Mouse (Mus musculus): ENCODE results near the gene Peli1. TPM values are rescaled to one million over a fixed set of nuclear protein-coding genes. Genes with fewer than 3 reads are reported as not detected.

Peli1 gene
- total and polyA plus RNA-seq, 2 experiments from 2014 or later: 37.3 to 37.7 TPM

DNA sequence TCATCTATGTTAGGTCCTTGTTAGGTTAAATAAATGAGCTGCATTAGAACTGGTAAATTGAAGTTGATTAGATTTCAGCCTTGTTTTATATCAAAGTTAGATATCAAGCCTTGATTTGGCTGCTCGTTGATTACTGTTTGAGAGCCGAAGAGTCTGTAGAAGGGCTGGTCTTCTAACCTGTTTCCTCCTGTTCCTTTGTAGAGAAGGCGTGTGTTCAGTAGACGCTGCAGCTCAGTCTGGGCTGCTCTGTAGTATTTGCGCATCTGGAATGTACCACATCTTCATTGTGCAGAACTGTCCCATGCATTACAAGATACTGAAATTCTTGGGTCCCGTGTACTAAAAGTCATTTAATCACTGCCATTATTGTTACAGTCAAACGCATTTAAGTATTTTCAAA, 50.2 kb downstream of the Peli1 start:
- Histone ChIP-seq H3K36me3 (ENCODE audit: insufficient read depth, low read length) (peaks cover 21% of the 10 kb centered on the region), H3K27ac (ENCODE audit: low read depth, low read length) (no peak overlapping the region), H3K4me3 (ENCODE audit: low read depth, low read length) (no peak overlapping the region), H3K4me2 (ENCODE audit: low read depth, low read length, poor library complexity, severe bottlenecking) (no peak overlapping the region), H3K4me1 (ENCODE audit: insufficient read depth, low read length) (no peaks in the 10 kb centered on the region), H3K27me3 (ENCODE audit: insufficient read depth, low read length) (no peaks in the 10 kb centered on the region), H3K9ac (replicated peaks; ENCODE audit: low read length, poor library complexity, severe bottlenecking) (no peak overlapping the region), H3K9me3 (ENCODE audit: low read length) (no peaks in the 10 kb centered on the region)
- no peak for ATAC-seq (ENCODE audit: low FRiP score)
- WGBS: 89% methylated on average over 7 of the region's 7 CpGs
- DNase-seq (ENCODE audit: low spot score): no peak
- TF ChIP-seq CTCF (IDR thresholded peaks at IDR 0.05): no peak

- peaks cover 19% of the 10 kb centered on the region for H3K36me3 ChIP-seq (ENCODE audit: insufficient read depth, low read length)
- no peak overlapping the region for H3K4me2 ChIP-seq (ENCODE audit: low read depth, low read length, poor library complexity, severe bottlenecking)
- H3K4me1 ChIP-seq (ENCODE audit: insufficient read depth, low read length): no peaks in the 10 kb centered on the region
- H3K27ac ChIP-seq (ENCODE audit: low read depth, low read length): no peak overlapping the region
- no peak overlapping the region for H3K4me3 ChIP-seq (ENCODE audit: low read depth, low read length)
- WGBS: 93% methylated on average over 4 of the region's 4 CpGs
- DNase-seq (ENCODE audit: low spot score) (no peak), ATAC-seq (ENCODE audit: low FRiP score) (no peak)
- no peaks in the 10 kb centered on the region for H3K27me3 ChIP-seq (ENCODE audit: insufficient read depth, low read length)
- H3K9me3 ChIP-seq (ENCODE audit: low read length): no peaks in the 10 kb centered on the region
- H3K9ac ChIP-seq (replicated peaks; ENCODE audit: low read length, poor library complexity, severe bottlenecking): no peak overlapping the region
- no peak for TF ChIP-seq CTCF (IDR thresholded peaks at IDR 0.05)
Measured at GRCm38 (mm10) chr11:21141755-21142154, 50.7 kb downstream of the Peli1 start.

DNA sequence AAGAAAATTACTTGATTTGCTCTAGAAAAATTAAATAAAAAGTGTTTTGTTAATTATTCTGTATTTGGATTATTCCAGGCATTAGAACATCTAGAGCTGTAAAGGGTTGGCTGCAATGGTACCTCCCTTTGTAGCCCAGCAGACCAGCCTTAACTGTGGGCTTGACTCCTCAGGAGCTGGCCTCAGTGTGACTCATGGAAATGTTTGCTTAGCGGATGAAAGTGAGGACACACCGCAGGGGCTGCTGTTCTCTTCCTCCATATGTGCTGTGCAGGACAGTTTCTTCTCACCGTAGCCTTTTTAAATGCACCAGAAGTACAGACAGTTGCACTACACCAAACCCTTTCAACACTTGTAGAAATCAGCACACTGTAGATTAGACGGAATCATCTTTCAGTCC, 58.4 kb downstream of the Peli1 start:
- WGBS: 80% methylated on average over 4 of the region's 4 CpGs
- Histone ChIP-seq H3K9me3 (ENCODE audit: low read length) (no peaks in the 10 kb centered on the region), H3K4me2 (ENCODE audit: low read depth, low read length, poor library complexity, severe bottlenecking) (no peak overlapping the region), H3K27ac (ENCODE audit: low read depth, low read length) (no peak overlapping the region), H3K4me1 (ENCODE audit: insufficient read depth, low read length) (no peaks in the 10 kb centered on the region), H3K4me3 (ENCODE audit: low read depth, low read length) (no peak overlapping the region), H3K27me3 (ENCODE audit: insufficient read depth, low read length) (no peaks in the 10 kb centered on the region), H3K36me3 (ENCODE audit: insufficient read depth, low read length) (peaks cover 16% of the 10 kb centered on the region), H3K9ac (replicated peaks; ENCODE audit: low read length, poor library complexity, severe bottlenecking) (no peak overlapping the region)
- ATAC-seq (ENCODE audit: low FRiP score) (no peak), DNase-seq (ENCODE audit: low spot score) (no peak)
- TF ChIP-seq CTCF (IDR thresholded peaks at IDR 0.05): no peak

GRCm38 (mm10) chr11:21150316-21150715, 59.2 kb downstream of the Peli1 start:
- no peak for TF ChIP-seq CTCF (IDR thresholded peaks at IDR 0.05)
- ATAC-seq (ENCODE audit: low FRiP score) (no peak), DNase-seq (ENCODE audit: low spot score) (no peak)
- no peak overlapping the region for H3K9ac ChIP-seq (replicated peaks; ENCODE audit: low read length, poor library complexity, severe bottlenecking)
- no peak overlapping the region for H3K4me3 ChIP-seq (ENCODE audit: low read depth, low read length)
- 90% methylated on average over 5 of the region's 5 CpGs for WGBS
- H3K27ac ChIP-seq (ENCODE audit: low read depth, low read length): no peak overlapping the region
- H3K4me2 ChIP-seq (ENCODE audit: low read depth, low read length, poor library complexity, severe bottlenecking): no peak overlapping the region
- H3K36me3 ChIP-seq (ENCODE audit: insufficient read depth, low read length): peaks cover 16% of the 10 kb centered on the region
- H3K4me1 ChIP-seq (ENCODE audit: insufficient read depth, low read length): no peaks in the 10 kb centered on the region
- H3K9me3 ChIP-seq (ENCODE audit: low read length): no peaks in the 10 kb centered on the region
- no peaks in the 10 kb centered on the region for H3K27me3 ChIP-seq (ENCODE audit: insufficient read depth, low read length)

DNA sequence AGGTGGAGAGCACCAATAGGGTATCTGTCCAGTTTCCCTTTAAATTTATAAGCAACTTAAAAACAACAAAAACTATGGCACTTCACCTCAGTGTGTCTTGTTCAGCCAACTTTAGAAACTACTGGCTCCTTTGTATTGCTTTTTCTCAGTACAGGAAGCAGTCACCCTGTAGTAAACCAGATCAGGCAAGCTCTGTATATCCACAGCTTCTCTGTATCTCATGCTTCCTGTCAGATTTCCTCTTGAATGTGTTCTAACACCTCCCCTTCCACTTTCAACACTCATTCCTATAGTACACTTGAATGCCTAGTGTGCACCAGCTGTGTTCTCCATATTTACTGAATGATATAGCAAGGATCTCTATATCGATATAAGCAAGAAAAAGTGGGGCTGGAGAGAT, 60.6 kb downstream of the Peli1 start:
- Histone ChIP-seq H3K36me3 (ENCODE audit: insufficient read depth, low read length) (peaks cover 16% of the 10 kb centered on the region), H3K9me3 (ENCODE audit: low read length) (no peaks in the 10 kb centered on the region), H3K4me3 (ENCODE audit: low read depth, low read length) (no peak overlapping the region), H3K27ac (ENCODE audit: low read depth, low read length) (no peak overlapping the region; the same call in 1 of the 2 replicates), H3K9ac (replicated peaks; ENCODE audit: low read length, poor library complexity, severe bottlenecking) (no peak overlapping the region), H3K4me2 (ENCODE audit: low read depth, low read length, poor library complexity, severe bottlenecking) (no peak overlapping the region), H3K27me3 (ENCODE audit: insufficient read depth, low read length) (no peaks in the 10 kb centered on the region), H3K4me1 (ENCODE audit: insufficient read depth, low read length) (no peaks in the 10 kb centered on the region)
- WGBS: 97% methylated on average over 1 of the region's 1 CpGs
- DNase-seq (ENCODE audit: low spot score) (no peak), ATAC-seq (ENCODE audit: low FRiP score) (no peak)
- no peak for TF ChIP-seq CTCF (IDR thresholded peaks at IDR 0.05)

- no peak for TF ChIP-seq CTCF (IDR thresholded peaks at IDR 0.05)
- Histone ChIP-seq H3K9me3 (ENCODE audit: low read length) (no peaks in the 10 kb centered on the region), H3K36me3 (ENCODE audit: insufficient read depth, low read length) (peaks cover 9% of the 10 kb centered on the region), H3K4me2 (ENCODE audit: low read depth, low read length, poor library complexity, severe bottlenecking) (no peak overlapping the region), H3K27ac (ENCODE audit: low read depth, low read length) (no peak overlapping the region), H3K4me3 (ENCODE audit: low read depth, low read length) (no peak overlapping the region), H3K27me3 (ENCODE audit: insufficient read depth, low read length) (no peaks in the 10 kb centered on the region), H3K4me1 (ENCODE audit: insufficient read depth, low read length) (no peaks in the 10 kb centered on the region), H3K9ac (replicated peaks; ENCODE audit: low read length, poor library complexity, severe bottlenecking) (no peak overlapping the region)
- 89% methylated on average over 4 of the region's 4 CpGs for WGBS
- DNase-seq (ENCODE audit: low spot score) (no peak), ATAC-seq (ENCODE audit: low FRiP score) (no peak)
Measured at GRCm38 (mm10) chr11:21153111-21153510, 62.0 kb downstream of the Peli1 start.

Data from midbrain, postnatal 0 days (tissue).